Mouse (Mus musculus): ENCODE measurements around the gene Cdk18. TPM values are rescaled to one million over a fixed set of nuclear protein-coding genes. Genes with fewer than 3 reads are reported as not detected.

Gene Cdk18
- total RNA-seq, 2 experiments from 2014 or later, result 7.2 to 8.5 TPM

GRCm38 (mm10) chr1:132063096-132063495, 76.4 kb downstream of the Cdk18 start:
- DNase-seq, result no peak

Other genes with a start within 250 kb of the Cdk18 start
- 100 to 1,000 TPM; 169 to 172 TPM for gene Nucks1, start 229.2 kb downstream of the Cdk18 start, total RNA-seq (2021)
- 1 to 10 TPM; 2.1 to 2.3 TPM for gene Slc45a3, start 176.7 kb downstream of the Cdk18 start, total RNA-seq (2021)
- gene Elk4, start 132.1 kb downstream of the Cdk18 start, total RNA-seq (2021), result 100 to 1,000 TPM; 104 to 110 TPM
- gene Mfsd4a, start 71.6 kb downstream of the Cdk18 start, total RNA-seq (2021), result 1 to 10 TPM; 1.3 to 1.4 TPM
- gene Lemd1, start 51.7 kb upstream of the Cdk18 start, total RNA-seq (2021), result not detected
- not detected for gene AC124108.1, start 51.8 kb upstream of the Cdk18 start, total RNA-seq (2021)
- gene Gm10188, start 90.1 kb upstream of the Cdk18 start, total RNA-seq (2021), result not detected
- 1 to 10 TPM; 4.1 to 5.8 TPM for gene Klhdc8a, start 158.9 kb upstream of the Cdk18 start, total RNA-seq (2021)
- 1 to 10 TPM; 5.3 to 5.8 TPM for gene Nuak2, start 176.4 kb upstream of the Cdk18 start, total RNA-seq (2021)